Mouse (Mus musculus): Measurements from ENCODE around the gene Vrk2. TPM values are rescaled to one million over a fixed set of nuclear protein-coding genes. Genes with fewer than 3 reads are reported as not detected.

The Vrk2 gene
- polyA plus RNA-seq, 1 experiment = 2.5 TPM

DNA sequence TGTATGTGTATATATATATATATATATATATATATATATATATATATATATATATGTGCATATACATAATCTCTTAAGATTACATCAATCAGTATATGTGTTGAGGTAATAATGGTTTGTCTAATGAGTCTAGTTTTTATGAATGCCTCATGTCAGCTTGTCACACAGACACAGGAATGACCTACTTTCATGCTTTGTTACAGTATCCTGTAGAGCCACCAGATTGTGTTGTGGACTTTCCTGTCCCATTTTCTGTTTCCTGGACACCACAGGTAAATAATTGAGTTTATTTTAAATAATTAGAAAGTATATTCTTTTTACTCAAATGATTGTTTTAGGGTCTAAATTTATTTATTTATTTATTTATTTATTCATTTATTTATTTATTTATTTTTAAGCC is 159.6 kb downstream of the Vrk2 start:
- Histone ChIP-seq H3K4me1 (ENCODE audit: control insufficient read depth, insufficient read depth, insufficient read length) (no peaks in the 10 kb centered on the region), H3K27ac (ENCODE audit: insufficient read depth, low read length) (no peak overlapping the region), H3K27me3 (ENCODE audit: control insufficient read depth, insufficient read depth, low read length) (no peaks in the 10 kb centered on the region), H3K4me3 (ENCODE audit: extremely low read depth, insufficient read depth, insufficient read length) (no peak overlapping the region), H3K36me3 (ENCODE audit: control insufficient read depth, insufficient read depth, low read length) (no peaks in the 10 kb centered on the region)
- TF ChIP-seq CTCF (IDR thresholded peaks at IDR 0.05; ENCODE audit: extremely low read depth, insufficient read depth, insufficient read length, insufficient replicate concordance) (no peak), POLR2A (IDR thresholded peaks at IDR 0.05; ENCODE audit: low read depth, low read length) (no peak)
- no peak for DNase-seq (ENCODE audit: low read depth in 1 of 2, low spot score in 2 of 2)

DNA sequence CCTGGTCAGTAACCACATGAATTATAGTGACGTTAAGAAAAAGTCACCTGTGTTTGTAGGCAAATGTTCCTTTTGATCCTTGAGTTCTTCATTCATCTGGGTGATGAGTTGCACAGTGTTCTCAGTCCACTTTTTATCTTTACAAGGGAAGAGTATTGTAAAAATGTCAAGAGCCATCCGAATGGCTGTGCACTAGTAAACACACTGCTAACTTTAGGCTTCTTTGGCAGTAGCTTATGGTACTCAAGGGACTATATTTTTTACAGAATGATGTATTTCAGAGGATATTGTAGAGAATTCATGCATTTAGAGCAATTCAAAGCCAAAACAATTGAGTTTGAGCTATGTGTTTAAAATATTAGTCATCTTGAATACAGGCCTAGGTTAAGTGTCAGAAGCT is 172.3 kb downstream of the Vrk2 start:
- Histone ChIP-seq H3K4me3 (ENCODE audit: extremely low read depth, insufficient read depth, insufficient read length) (no peak overlapping the region), H3K36me3 (ENCODE audit: control insufficient read depth, insufficient read depth, low read length) (peaks cover 1% of the 10 kb centered on the region), H3K27me3 (ENCODE audit: control insufficient read depth, insufficient read depth, low read length) (no peaks in the 10 kb centered on the region), H3K4me1 (ENCODE audit: control insufficient read depth, insufficient read depth, insufficient read length) (no peaks in the 10 kb centered on the region), H3K27ac (ENCODE audit: insufficient read depth, low read length) (no peak overlapping the region)
- DNase-seq (ENCODE audit: low read depth in 1 of 2, low spot score in 2 of 2) = no peak
- TF ChIP-seq POLR2A (IDR thresholded peaks at IDR 0.05; ENCODE audit: low read depth, low read length) = no peak
- TF ChIP-seq CTCF (IDR thresholded peaks at IDR 0.05; ENCODE audit: extremely low read depth, insufficient read depth, insufficient read length, insufficient replicate concordance) = no peak
- WGBS = 92% methylated on average over 2 of the region's 2 CpGs

Other genes starting within 250 kb of the Vrk2 start
- gene Fancl, start 207.9 kb downstream of the Vrk2 start, polyA plus RNA-seq (2012; rRNA removed) = 1.1 and 1.6 TPM in 2 replicates
- not detected in 2 replicates for gene Gm6899, start 758 bp downstream of the Vrk2 start, polyA plus RNA-seq (2012; rRNA removed)

Data from spleen, adult 2 months (tissue).